Mouse (Mus musculus) mouse trophoblast stem cell (cell line): ENCODE data around the gene Sun2.

ENCODE experiments used
- in situ Hi-C, 2 experiments: fragments of 300-500 bp; cut with MseI, MboI; formaldehyde crosslinking; loops; 2 replicates in 1 of 2; 3 replicates in 1 of 2; pipeline ENCODE4 v1.15.1; 2025

The Sun2 gene

GRCm38 (mm10) chr15:79725190-79725789 lies 17.0 kb downstream of the Sun2 start:
- in situ Hi-C loops, result no loop called here

- in situ Hi-C loops, result no loop called here
These were observed 18.9 kb downstream of the Sun2 start for GRCm38 (mm10) chr15:79723439-79723838.

GRCm38 (mm10) chr15:79720796-79721195 lies 21.5 kb downstream of the Sun2 start:
- in situ Hi-C loops, result no loop called here

GRCm38 (mm10) chr15:79720267-79720666 lies 22.1 kb downstream of the Sun2 start:
- in situ Hi-C loops, result no loop called here

GRCm38 (mm10) chr15:79716710-79717109 lies 25.6 kb downstream of the Sun2 start:
- in situ Hi-C loops, result no loop called here

GRCm38 (mm10) chr15:79715646-79716045 lies 26.7 kb downstream of the Sun2 start:
- in situ Hi-C loops, result no loop called here

- in situ Hi-C loops, result no loop called here
These were observed 34.0 kb downstream of the Sun2 start for GRCm38 (mm10) chr15:79708229-79708822.

- in situ Hi-C loops, result no loop called here
These were observed 35.6 kb downstream of the Sun2 start for GRCm38 (mm10) chr15:79706603-79707214.

- in situ Hi-C loops, result no loop called here
These were observed 44.7 kb downstream of the Sun2 start for GRCm38 (mm10) chr15:79697558-79698187.

GRCm38 (mm10) chr15:79697011-79697410 lies 45.3 kb downstream of the Sun2 start:
- in situ Hi-C loops, result no loop called here

- in situ Hi-C loops, result no loop called here
These were observed 45.8 kb downstream of the Sun2 start for GRCm38 (mm10) chr15:79696508-79696907.

GRCm38 (mm10) chr15:79695516-79695915 lies 46.8 kb downstream of the Sun2 start:
- in situ Hi-C loops, result no loop called here

- in situ Hi-C loops, result no loop called here
These were observed 47.8 kb downstream of the Sun2 start for GRCm38 (mm10) chr15:79694512-79694911.

GRCm38 (mm10) chr15:79693740-79694139 lies 48.6 kb downstream of the Sun2 start:
- in situ Hi-C loops, result no loop called here

- in situ Hi-C loops, result no loop called here
These were observed 50.0 kb downstream of the Sun2 start for GRCm38 (mm10) chr15:79692334-79692733.

GRCm38 (mm10) chr15:79691023-79691508 lies 51.3 kb downstream of the Sun2 start:
- in situ Hi-C loops, result no loop called here

- in situ Hi-C loops, result no loop called here
These were observed 51.8 kb downstream of the Sun2 start, which contains the start of gene Gtpbp1 for GRCm38 (mm10) chr15:79690426-79691022. Gtpbp1 (plus strand) TSS chr15:79690845.

- in situ Hi-C loops, result no loop called here
These were observed 52.5 kb downstream of the Sun2 start for GRCm38 (mm10) chr15:79689662-79690425.

GRCm38 (mm10) chr15:79688268-79688956 lies 53.9 kb downstream of the Sun2 start:
- in situ Hi-C loops, result no loop called here

GRCm38 (mm10) chr15:79687646-79688267 lies 54.6 kb downstream of the Sun2 start, which contains the start of gene Josd1:
Josd1 (minus strand) TSS chr15:79687919.
- in situ Hi-C loops, result no loop called here
